Mouse (Mus musculus) CH12.LX (cell line): ENCODE measurements around the gene Usp11. TPM values are rescaled to one million over a fixed set of nuclear protein-coding genes. Genes with fewer than 3 reads are reported as not detected.

Source experiments
- DNase-seq: peaks from one replicate; pipeline ENCODE4 v3.0.0-alpha.2; 2013; ENCODE audit errors: extremely low read depth
- H3K27ac ChIP-seq: 2 replicates; pipeline ENCODE4 v1.5.1; 2012; ENCODE audit warnings: low read depth, mild to moderate bottlenecking, control low read depth, moderate library complexity; ENCODE audit not compliant: insufficient read depth
- H3K27me3 ChIP-seq: replicated peaks from 2 replicates; pipeline ENCODE3; 2012; ENCODE audit warnings: inconsistent platforms
- H3K36me3 ChIP-seq, 2 experiments: replicated peaks in 1 of 2; 2 replicates each; pipeline versions ENCODE3 to v1.6.1; 2012; ENCODE audit warnings: inconsistent platforms in 1 of 2, low read length in 1 of 2, mild to moderate bottlenecking in 1 of 2, mixed read lengths in 1 of 2, moderate library complexity in 1 of 2; ENCODE audit not compliant: control insufficient read depth in 1 of 2, insufficient read depth in 1 of 2
- H3K4me1 ChIP-seq, 2 experiments: 2 replicates each; pipeline ENCODE4 v1.6.1; 2012; ENCODE audit warnings: inconsistent platforms in 1 of 2, moderate library complexity in 1 of 2; ENCODE audit not compliant: insufficient read depth in 2 of 2, control insufficient read depth in 1 of 2
- H3K4me2 ChIP-seq: 2 replicates; pipeline ENCODE4 v1.6.1; 2012; ENCODE audit warnings: low read depth, mild to moderate bottlenecking, control low read depth; ENCODE audit not compliant: poor library complexity, insufficient read depth, severe bottlenecking
- H3K4me3 ChIP-seq, 3 experiments: fragments of 150-350 bp in 1 of 3; sonication (generic) in 1 of 3; replicated peaks in 1 of 3; 2 replicates each; pipeline versions ENCODE3 to v1.5.1; 2011 to 2012; ENCODE audit warnings: low read depth in 2 of 3, low read length in 2 of 3, mild to moderate bottlenecking in 2 of 3, moderate library complexity in 2 of 3, control low read depth in 1 of 3, improper control_type of control experiment in 1 of 3, inconsistent platforms in 1 of 3, mixed read lengths in 1 of 3; ENCODE audit not compliant: poor library complexity in 1 of 3
- H3K79me2 ChIP-seq: replicated peaks from 2 replicates; pipeline ENCODE4 v1.6.1; 2012; ENCODE audit warnings: mild to moderate bottlenecking, moderate library complexity; ENCODE audit not compliant: control insufficient read depth, poor library complexity, insufficient read depth, severe bottlenecking; ENCODE audit errors: extremely low read depth
- H3K9ac ChIP-seq: 2 replicates; pipeline ENCODE4 v1.6.1; 2012; ENCODE audit warnings: low read depth, mild to moderate bottlenecking, control low read depth, moderate library complexity; ENCODE audit not compliant: insufficient read depth
- H3K9me3 ChIP-seq: replicated peaks from 2 replicates; pipeline ENCODE3; 2012; ENCODE audit warnings: low read length, inconsistent platforms, mixed read lengths
- BHLHE40 ChIP-seq: IDR thresholded peaks from 2 replicates; pipeline ENCODE4 v1.6.1; 2011; ENCODE audit warnings: mild to moderate bottlenecking, low read depth, low read length, improper control_type of control experiment
- CHD1 ChIP-seq: IDR thresholded peaks from 2 replicates; pipeline ENCODE4 v1.6.1; 2012; ENCODE audit warnings: low read depth, low read length, improper control_type of control experiment, inconsistent platforms
- CHD2 ChIP-seq: IDR thresholded peaks from 2 replicates; pipeline ENCODE4 v1.6.1; 2011; ENCODE audit warnings: low read length, improper control_type of control experiment
- CTCF ChIP-seq, 2 experiments: IDR thresholded peaks in 1 of 2; conservative IDR thresholded peaks in 1 of 2; 2 replicates each; pipeline ENCODE4 v1.5.1; 2011 to 2012; ENCODE audit warnings: low read depth in 2 of 2, low read length in 2 of 2, improper control_type of control experiment in 1 of 2, inconsistent platforms in 1 of 2, mild to moderate bottlenecking in 1 of 2, moderate library complexity in 1 of 2
- E2F4 ChIP-seq: IDR thresholded peaks from 2 replicates; pipeline ENCODE4 v1.6.1; 2011; ENCODE audit warnings: low read depth, low read length, improper control_type of control experiment; ENCODE audit not compliant: insufficient replicate concordance
- ELF1 ChIP-seq: IDR thresholded peaks from 2 replicates; pipeline ENCODE4 v1.6.1; 2014; ENCODE audit warnings: low read depth, mild to moderate bottlenecking, inconsistent platforms, low read length, improper control_type of control experiment
- EP300 ChIP-seq: IDR thresholded peaks from 2 replicates; pipeline ENCODE4 v1.6.1; 2011; ENCODE audit warnings: low read length, improper control_type of control experiment
- ETS1 ChIP-seq: conservative IDR thresholded peaks from 2 replicates; pipeline ENCODE4 v1.6.1; 2012; ENCODE audit warnings: low read depth, mild to moderate bottlenecking, inconsistent platforms, low read length, improper control_type of control experiment, moderate library complexity
- GABPA ChIP-seq: IDR thresholded peaks from 2 replicates; pipeline ENCODE4 v1.6.1; 2012; ENCODE audit warnings: low read depth, low read length, improper control_type of control experiment, inconsistent platforms; ENCODE audit not compliant: insufficient replicate concordance
- HCFC1 ChIP-seq: IDR thresholded peaks from 2 replicates; pipeline ENCODE4 v1.6.1; 2012; ENCODE audit warnings: low read depth, mild to moderate bottlenecking, inconsistent platforms, low read length, improper control_type of control experiment
- IRF4 ChIP-seq: IDR thresholded peaks from 2 replicates; pipeline ENCODE4 v1.6.1; 2014; ENCODE audit warnings: low read depth, mild to moderate bottlenecking, inconsistent platforms, low read length, improper control_type of control experiment
- JUN ChIP-seq: IDR thresholded peaks from 2 replicates; pipeline ENCODE4 v1.6.1; 2011; ENCODE audit warnings: low read depth, mild to moderate bottlenecking, low read length, improper control_type of control experiment, moderate library complexity; ENCODE audit not compliant: insufficient read depth
- JUND ChIP-seq: conservative IDR thresholded peaks from 2 replicates; pipeline ENCODE4 v1.6.1; 2011; ENCODE audit warnings: low read depth, low read length, improper control_type of control experiment
- KAT2A ChIP-seq: IDR thresholded peaks from 2 replicates; pipeline ENCODE4 v1.6.1; 2012; ENCODE audit warnings: low read length, improper control_type of control experiment, inconsistent platforms; ENCODE audit not compliant: insufficient replicate concordance
- MAFK ChIP-seq: IDR thresholded peaks from 2 replicates; pipeline ENCODE4 v1.6.1; 2011; ENCODE audit warnings: low read length, improper control_type of control experiment; ENCODE audit not compliant: insufficient replicate concordance
- MAX ChIP-seq: IDR thresholded peaks from 2 replicates; pipeline ENCODE4 v1.6.1; 2011; ENCODE audit warnings: low read length, improper control_type of control experiment
- MAZ ChIP-seq: IDR thresholded peaks from 2 replicates; pipeline ENCODE4 v1.6.1; 2012; ENCODE audit warnings: low read depth, mild to moderate bottlenecking, inconsistent platforms, low read length, improper control_type of control experiment, moderate library complexity
- MEF2A ChIP-seq: IDR thresholded peaks from 2 replicates; pipeline ENCODE4 v1.6.1; 2014; ENCODE audit warnings: low read depth, mild to moderate bottlenecking, inconsistent platforms, low read length, improper control_type of control experiment, borderline replicate concordance
- MXI1 ChIP-seq: IDR thresholded peaks from 2 replicates; pipeline ENCODE4 v1.6.1; 2011; ENCODE audit warnings: mild to moderate bottlenecking, low read depth, low read length, improper control_type of control experiment
- MYC ChIP-seq: IDR thresholded peaks from 2 replicates; pipeline ENCODE4 v1.6.1; 2011; ENCODE audit warnings: low read depth, mild to moderate bottlenecking, improper control_type of control experiment, low read length
- NELFE ChIP-seq: IDR thresholded peaks from 2 replicates; pipeline ENCODE4 v1.6.1; 2011; ENCODE audit warnings: low read depth, low read length, improper control_type of control experiment
- NRF1 ChIP-seq: IDR thresholded peaks from 2 replicates; pipeline ENCODE4 v1.6.1; 2014; ENCODE audit warnings: low read depth, mild to moderate bottlenecking, inconsistent platforms, low read length, improper control_type of control experiment, moderate library complexity
- PAX5 ChIP-seq: IDR thresholded peaks from 2 replicates; pipeline ENCODE4 v1.6.1; 2012; ENCODE audit warnings: low read length, inconsistent platforms, mixed read lengths
- POLR2A ChIP-seq: IDR thresholded peaks from 2 replicates; pipeline ENCODE4 v1.6.1; 2011; ENCODE audit warnings: low read depth, mild to moderate bottlenecking, improper control_type of control experiment, low read length
- POLR2AphosphoS2 ChIP-seq: IDR thresholded peaks from 2 replicates; pipeline ENCODE4 v1.6.1; 2011; ENCODE audit warnings: low read depth, low read length, improper control_type of control experiment
- RAD21 ChIP-seq: IDR thresholded peaks from 2 replicates; pipeline ENCODE4 v1.6.1; 2011; ENCODE audit warnings: low read depth, mild to moderate bottlenecking, low read length, improper control_type of control experiment, moderate library complexity
- RCOR1 ChIP-seq: conservative IDR thresholded peaks from 2 replicates; pipeline ENCODE4 v1.6.1; 2012; ENCODE audit warnings: low read depth, mild to moderate bottlenecking, inconsistent platforms, low read length, improper control_type of control experiment
- SIN3A ChIP-seq: IDR thresholded peaks from 2 replicates; pipeline ENCODE4 v1.6.1; 2012; ENCODE audit warnings: low read length, improper control_type of control experiment, inconsistent platforms
- SMC3 ChIP-seq: IDR thresholded peaks from 2 replicates; pipeline ENCODE4 v1.6.1; 2011; ENCODE audit warnings: low read depth, low read length, improper control_type of control experiment
- TBP ChIP-seq: conservative IDR thresholded peaks from 2 replicates; pipeline ENCODE4 v1.6.1; 2011; ENCODE audit warnings: low read depth, low read length, improper control_type of control experiment
- TCF12 ChIP-seq: IDR thresholded peaks from 2 replicates; pipeline ENCODE4 v1.6.1; 2014; ENCODE audit warnings: low read depth, mild to moderate bottlenecking, inconsistent platforms, low read length, improper control_type of control experiment
- UBTF ChIP-seq: IDR thresholded peaks from 2 replicates; pipeline ENCODE4 v1.6.1; 2012; ENCODE audit warnings: low read depth, mild to moderate bottlenecking, inconsistent platforms, low read length, improper control_type of control experiment, moderate library complexity
- USF1 ChIP-seq: IDR thresholded peaks from 2 replicates; pipeline ENCODE4 v1.6.1; 2014; ENCODE audit warnings: low read depth, mild to moderate bottlenecking, inconsistent platforms, low read length, improper control_type of control experiment
- USF2 ChIP-seq: conservative IDR thresholded peaks from 2 replicates; pipeline ENCODE4 v1.6.1; 2011; ENCODE audit warnings: low read depth, low read length, improper control_type of control experiment
- ZC3H11A ChIP-seq: IDR thresholded peaks from 2 replicates; pipeline ENCODE4 v1.6.1; 2012; ENCODE audit warnings: low read depth, mild to moderate bottlenecking, inconsistent platforms, low read length, improper control_type of control experiment
- ZKSCAN1 ChIP-seq: IDR thresholded peaks from 2 replicates; pipeline ENCODE4 v1.6.1; 2012; ENCODE audit warnings: low read depth, inconsistent platforms, low read length, improper control_type of control experiment, borderline replicate concordance
- ZMIZ1 ChIP-seq: IDR thresholded peaks from 2 replicates; pipeline ENCODE4 v1.6.1; 2012; ENCODE audit warnings: low read depth, mild to moderate bottlenecking, inconsistent platforms, low read length, improper control_type of control experiment
- ZNF384 ChIP-seq: IDR thresholded peaks from 2 replicates; pipeline ENCODE4 v1.6.1; 2012; ENCODE audit warnings: low read depth, low read length, improper control_type of control experiment, inconsistent platforms
- dilution Hi-C: fragments of 300-500 bp; cut with MboI; formaldehyde crosslinking; loops from 2 replicates; pipeline ENCODE4 v1.14.3; 2020; ENCODE audit warnings: low sequenced_read_pairs; ENCODE audit not compliant: extremely low pct_unique_long_range_greater_than_20kb, extremely low pct_ligation_motif_present
- in situ Hi-C: fragments of 300-500 bp; cut with MboI; formaldehyde crosslinking; loops from 3 replicates; pipeline ENCODE4 v1.14.3; 2019; ENCODE audit warnings: low sequenced_read_pairs, low pct_ligation_motif_present, low pct_unique_long_range_greater_than_20kb, mixed read lengths
- polyA plus RNA-seq: library from polyadenylated mRNA; unstranded; fragments of >175 nt; gene quantifications from 2 replicates; pipeline ENCODE4 v1.2.1, GENCODE M21; 2012; ENCODE audit warnings: low read depth; ENCODE audit not compliant: insufficient read length
- total RNA-seq, 2 experiments: library from RNA; depleted of rRNA; stranded (reverse); fragments of 300-350 nt in 1 of 2; fragments of >200 nt in 1 of 2; gene quantifications; 2 replicates each; pipeline ENCODE4 v1.2.3; 2012 to 2014

Usp11 gene
- total and polyA plus RNA-seq, 3 experiments, result 4.0 to 11.2 (median 6.3) TPM

DNA sequence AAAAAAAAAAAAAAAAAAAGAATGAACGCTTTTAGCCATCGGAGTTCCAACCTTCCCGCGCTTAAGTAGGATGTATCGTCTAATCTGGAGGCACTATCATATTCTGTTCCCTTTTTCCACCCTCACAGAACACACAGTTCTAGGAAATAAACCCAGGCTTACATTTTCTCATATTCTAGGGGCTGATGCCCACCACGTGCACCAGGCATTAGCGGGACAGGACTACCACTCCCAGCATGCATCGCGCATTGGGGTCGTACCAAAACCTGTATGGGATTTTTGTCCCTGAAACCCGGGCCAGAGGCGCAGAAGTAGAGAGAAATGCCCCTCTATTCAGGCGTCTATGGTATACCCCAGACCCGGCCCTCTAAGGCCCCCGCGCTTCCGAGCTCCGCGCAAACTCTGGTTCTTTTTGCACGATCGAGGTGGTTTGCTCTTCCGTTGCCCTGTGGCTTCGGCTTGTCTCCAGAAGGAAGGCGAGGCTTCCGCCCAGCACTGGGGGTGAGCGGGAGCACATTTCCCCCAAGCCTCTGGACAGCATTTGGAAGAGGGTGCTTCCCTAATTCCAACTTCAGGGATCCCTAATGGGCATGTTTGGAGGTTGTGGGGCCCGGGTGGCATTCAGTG lies 45.6 kb upstream of the Usp11 start, which contains the start of gene Uba1:
Gene Uba1, plus strand, starts transcription at position 301 of the 627 bp plus-strand sequence.
- Histone ChIP-seq H3K79me2 (peaks cover 4% of the 10 kb centered on the region), H3K4me2 (peak within 1 kb of the TSS; percentile 74; the same call in 1 of the 2 replicates), H3K27ac (peak within 1 kb of the TSS; percentile 50; the same call in 1 of the 2 replicates), H3K4me1 (peaks cover 0 to 7% of the 10 kb centered on the region in 2 experiments; a peak in 1 of 4 replicates), H3K36me3 (no peaks in the 10 kb centered on the region), H3K9me3 (no peaks in the 10 kb centered on the region), H3K27me3 (no peaks in the 10 kb centered on the region), H3K4me3 (peak within 1 kb of the TSS; percentile 58 to 66 (median 63)), H3K9ac (peak within 1 kb of the TSS; percentile 80)
- in situ Hi-C loops (loop anchor here (25.0 kb wide), 1 partner anchor 279 kb away; the partner anchor contains the start of gene Cfp), dilution Hi-C loops (no loop called here)
- TF ChIP-seq CHD1 (peak; percentile 99), JUND (no peak), USF2 (no peak), BHLHE40 (peak; percentile 70), NELFE (peak; percentile 78), HCFC1 (peak; percentile 96), CTCF (conservative IDR thresholded peaks at IDR 0.05 in 1 of 2, IDR thresholded peaks at IDR 0.05 in 1 of 2; ENCODE audit: low read depth in 2 of 2, low read length in 2 of 2) (no peak), ELF1 (peak; percentile 70), SMC3 (no peak), ETS1 (no peak), MYC (peak; percentile 100), JUN (no peak), ZMIZ1 (peak; percentile 30; the same call in 1 of the 2 replicates), TCF12 (peak; percentile 45; the same call in 1 of the 2 replicates), NRF1 (peak; percentile 60), MXI1 (peak; percentile 98), MAX (peak; percentile 98), POLR2AphosphoS2 (0 out of 2 replicates have a peak, but pooled peaks have one; percentile 8), GABPA (no peak), MEF2A (peak; percentile 18; the same call in 1 of the 2 replicates), IRF4 (no peak; the same call in 1 of the 2 replicates), POLR2A (peak; percentile 70), ZC3H11A (no peak), SIN3A (peak; percentile 94), EP300 (no peak), E2F4 (peak; percentile 21; the same call in 1 of the 2 replicates), USF1 (peak; percentile 40), MAZ (no peak), RCOR1 (no peak), ZKSCAN1 (no peak), KAT2A (peak; percentile 83; the same call in 1 of the 2 replicates), TBP (peak; percentile 69; the same call in 1 of the 2 replicates), CHD2 (no peak), MAFK (no peak), PAX5 (no peak), ZNF384 (peak; percentile 89), RAD21 (no peak), UBTF (no peak; the same call in 1 of the 2 replicates)
- peak; percentile 90 for DNase-seq
